ENCODE assay signal across 23 mouse cellular contexts in the genomic region with DNA sequence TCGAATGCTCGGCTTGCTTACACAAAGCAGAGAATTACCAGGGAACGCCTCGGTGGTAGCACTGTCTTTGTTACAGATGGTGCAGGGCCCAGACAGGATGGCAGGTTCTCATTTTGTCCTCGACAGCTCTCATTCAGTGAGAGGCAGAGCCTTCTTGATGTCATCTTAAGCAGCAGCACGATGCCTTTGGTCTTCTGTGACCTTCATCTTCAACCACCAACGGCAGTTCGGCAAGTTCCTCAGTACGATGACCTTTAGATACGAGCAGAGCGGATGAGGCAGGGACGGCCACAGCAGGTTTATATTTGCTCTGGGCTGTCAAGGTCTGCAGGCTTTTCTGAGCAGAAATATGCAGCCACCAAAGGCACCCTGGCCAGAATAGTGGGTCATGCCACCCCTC. TPM values are rescaled to one million over a fixed set of nuclear protein-coding genes. Genes with fewer than 3 reads are reported as not detected.
DNase-seq lines count a peak whose midpoint lies in the region; ATAC-seq lines count a peak whose summit lies in the region.
"Had no signal": no experiment of that assay in that cellular context is flagged by ENCODE, and none has a peak within 500 bp of the region (broad histone marks: within the 10 kb centered on the region; RNA-seq: fewer than 3 reads in every experiment).

No protein-coding gene starts in this region.

- ATAC-seq in megakaryocyte-erythroid progenitor cell, adult 5-6 weeks (replicated peaks; ENCODE audit: low FRiP score, low TSS enrichment, poor library complexity, severe bottlenecking): no peak
- ATAC-seq: forebrain, embryonic 15.5 days; intestine, embryonic 15.5 days had no signal

- intact Hi-C loops in gastrocnemius, postnatal 14 days (cut with DNase I; ENCODE audit: low total_unique reads): no loop called here

- DNase-seq in adrenal gland, adult (ENCODE audit: inconsistent age in 2 of 2, low spot score in 1 of 2): peak; percentile 71 to 73
- no peak for DNase-seq in adrenal gland, postnatal 4 days (ENCODE audit: low spot score in 2 of 2)
- peak; percentile 31 for DNase-seq in ovary, adult 18-20 months (ENCODE audit: low spot score)
- DNase-seq in ovary, postnatal 36 days (ENCODE audit: low spot score): no peak
- peak; percentile 19 for DNase-seq in adrenal gland, postnatal 25 days
- DNase-seq in gastrocnemius, postnatal 14 days: no peak
- no peak for DNase-seq in kidney, adult 9 months
- DNase-seq: cerebellum, adult 11-12 months; cerebellum, adult 8-10 months; cerebellum, postnatal 10 days; cerebellum, postnatal 36 days; embryo, embryonic 11 days; heart, adult 11 months; kidney, adult 11 months had no signal

RNA-seq across cellular contexts. Expression of a gene that starts 11.2 kb away (rescaled TPM):
- total RNA-seq in adrenal gland, postnatal 4 days (2021): 1 to 10 TPM; 2.1 to 7.6 TPM
- total RNA-seq in adrenal gland, postnatal 25 days (2021): 3.0 and 4.8 TPM in 2 replicates
- not detected in 2 replicates for total RNA-seq in megakaryocyte-erythroid progenitor cell, adult 5-6 weeks (2014; fragmentation: Nextera tagmentation)
- not detected in 2 replicates for total RNA-seq in megakaryocyte-erythroid progenitor cell, adult 5-6 weeks (2017)
- 1 to 10 TPM; 1.2 to 1.3 TPM for total RNA-seq in gastrocnemius, postnatal 14 days (2021)
- total RNA-seq: hematopoietic stem cell, adult 5-6 weeks; MEL had no signal

RNA-seq across cellular contexts. Expression of a gene that starts 17.4 kb away (rescaled TPM):
- 10 to 100 TPM; 17.6 to 44.5 TPM for total RNA-seq in adrenal gland, postnatal 4 days (2021)
- 0.49 and 2.4 TPM in 2 replicates for total RNA-seq in adrenal gland, postnatal 25 days (2021)
- total RNA-seq in megakaryocyte-erythroid progenitor cell, adult 5-6 weeks (2014; fragmentation: Nextera tagmentation): 126 TPM in 1 of 2 replicates, not detected in the other
- 5.8 and 33.5 TPM in 2 replicates for total RNA-seq in megakaryocyte-erythroid progenitor cell, adult 5-6 weeks (2017)
- total RNA-seq in gastrocnemius, postnatal 14 days (2021): under 1 TPM; 0.24 to 0.27 TPM
- total RNA-seq: gastrocnemius, adult 8-10 months; MEL had no signal

RNA-seq across cellular contexts. Expression of a gene that starts 50.3 kb away (rescaled TPM):
- total RNA-seq in adrenal gland, postnatal 4 days (2021): 1 to 10 TPM; 3.8 to 3.9 TPM
- total RNA-seq in adrenal gland, postnatal 25 days (2021): 8.9 and 10.5 TPM in 2 replicates
- total RNA-seq in megakaryocyte-erythroid progenitor cell, adult 5-6 weeks (2014; fragmentation: Nextera tagmentation): 1.2 TPM in 1 of 2 replicates, not detected in the other
- total RNA-seq in megakaryocyte-erythroid progenitor cell, adult 5-6 weeks (2017): 0.72 TPM in 1 of 2 replicates, not detected in the other
- 10 to 100 TPM; 23.7 to 24.1 TPM for total RNA-seq in gastrocnemius, postnatal 14 days (2021)
- total RNA-seq: MEL had no signal

RNA-seq across cellular contexts. Expression of a gene that starts 55.7 kb away (rescaled TPM):
- under 1 TPM in 1 of 2 experiments, not detected in 1; 0.17 TPM for total RNA-seq in adrenal gland, postnatal 4 days (2021)
- total RNA-seq in adrenal gland, postnatal 25 days (2021): not detected in 2 replicates
- not detected in 2 replicates for total RNA-seq in megakaryocyte-erythroid progenitor cell, adult 5-6 weeks (2014; fragmentation: Nextera tagmentation)
- total RNA-seq in megakaryocyte-erythroid progenitor cell, adult 5-6 weeks (2017): not detected in 2 replicates
- total RNA-seq in gastrocnemius, postnatal 14 days (2021): not detected
- total RNA-seq: gastrocnemius, adult 8-10 months; gastrocnemius, postnatal 4 days; heart, adult 8-10 months; heart, postnatal 25 days; hematopoietic stem cell, adult 5-6 weeks; MEL had no signal

RNA-seq across cellular contexts. Expression of a gene that starts 55.7 kb away (rescaled TPM):
- total RNA-seq in adrenal gland, postnatal 4 days (2021): 1 to 10 TPM; 4.3 to 4.8 TPM
- total RNA-seq in adrenal gland, postnatal 25 days (2021): 4.2 and 4.5 TPM in 2 replicates
- total RNA-seq in megakaryocyte-erythroid progenitor cell, adult 5-6 weeks (2014; fragmentation: Nextera tagmentation): 0.82 and 1.8 TPM in 2 replicates
- 1.8 and 3.1 TPM in 2 replicates for total RNA-seq in megakaryocyte-erythroid progenitor cell, adult 5-6 weeks (2017)
- 1 to 10 TPM; 3.5 to 3.6 TPM for total RNA-seq in gastrocnemius, postnatal 14 days (2021)

Comparison
In these comparisons a context has a peak if more than half of its experiments do, and no peak if none do; other contexts are left out.
1. DNase-seq: peak in adrenal gland, adult (2 of 2), ovary, adult 18-20 months (single experiment) and adrenal gland, postnatal 25 days (single experiment); none in adrenal gland, postnatal 4 days (0 of 2), ovary, postnatal 36 days (single experiment), gastrocnemius, postnatal 14 days (single experiment) and kidney, adult 9 months (single experiment).